Mouse (Mus musculus) lung, adult 18-20 months (tissue): ENCODE data around the gene Nt5e.

Experiments
- DNase-seq, 2 experiments: peaks; one replicate each; pipeline ENCODE4 v3.0.0; 2022; ENCODE audit warnings: mixed read lengths in 2 of 2

Gene Nt5e

DNA sequence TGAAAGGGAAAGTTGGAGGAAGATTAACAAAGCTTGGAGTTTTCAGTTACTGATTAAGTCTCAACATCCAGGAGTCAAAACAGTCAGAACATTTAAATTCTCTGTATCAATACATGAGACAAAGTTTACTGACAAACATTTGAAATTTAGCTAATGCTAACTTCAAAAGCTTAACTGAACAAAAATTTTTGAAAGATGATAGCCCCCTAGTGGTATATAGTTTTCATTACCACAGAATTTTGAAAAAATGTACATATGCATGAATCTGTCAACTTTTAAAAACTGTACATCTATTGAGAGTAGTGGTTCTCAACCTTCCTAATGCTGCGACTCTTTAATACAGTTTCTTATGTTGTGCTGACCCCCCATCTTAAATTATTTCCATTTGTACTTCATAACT is 71.5 kb downstream of the Nt5e start:
- no peak for DNase-seq

DNA sequence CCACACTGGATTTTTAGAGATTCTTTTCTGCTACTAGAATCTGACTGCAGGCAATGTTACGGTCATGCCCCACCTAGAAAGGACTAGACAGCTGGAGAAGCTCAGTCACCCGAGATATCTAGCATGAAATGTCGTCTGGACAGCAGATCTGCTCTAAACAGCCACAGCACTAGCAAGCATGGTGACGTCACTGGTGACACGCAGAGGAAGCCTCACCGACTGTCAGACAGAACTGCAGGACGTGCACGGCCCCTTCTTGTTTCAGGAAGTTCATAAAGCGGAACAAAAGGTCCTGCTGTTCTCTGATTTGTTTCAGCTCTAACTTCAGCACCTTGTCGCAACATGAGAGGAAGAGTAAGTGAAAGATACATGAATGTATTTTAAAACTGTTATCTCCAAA is 77.1 kb downstream of the Nt5e start:
- peak; percentile 37 to 43 for DNase-seq

DNA sequence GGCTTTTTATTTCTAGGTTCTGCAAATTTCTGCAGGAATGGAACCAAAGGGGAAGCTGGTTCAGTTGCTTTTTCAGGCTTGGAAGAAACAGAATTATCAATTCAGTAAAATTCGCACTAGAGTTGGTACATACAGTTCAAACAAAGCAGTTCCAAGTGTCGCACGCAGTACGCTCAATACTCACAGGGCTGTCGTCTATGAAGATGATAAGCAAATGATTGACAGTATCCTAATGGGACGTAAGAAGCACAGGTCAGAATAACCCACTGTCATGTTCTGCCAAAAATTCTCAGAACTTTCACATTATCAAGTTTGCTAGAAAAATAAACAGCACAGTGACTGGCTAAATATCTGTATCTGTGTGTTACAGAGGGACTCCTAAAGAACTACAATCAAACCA is 77.5 kb downstream of the Nt5e start:
- DNase-seq: no peak

DNA sequence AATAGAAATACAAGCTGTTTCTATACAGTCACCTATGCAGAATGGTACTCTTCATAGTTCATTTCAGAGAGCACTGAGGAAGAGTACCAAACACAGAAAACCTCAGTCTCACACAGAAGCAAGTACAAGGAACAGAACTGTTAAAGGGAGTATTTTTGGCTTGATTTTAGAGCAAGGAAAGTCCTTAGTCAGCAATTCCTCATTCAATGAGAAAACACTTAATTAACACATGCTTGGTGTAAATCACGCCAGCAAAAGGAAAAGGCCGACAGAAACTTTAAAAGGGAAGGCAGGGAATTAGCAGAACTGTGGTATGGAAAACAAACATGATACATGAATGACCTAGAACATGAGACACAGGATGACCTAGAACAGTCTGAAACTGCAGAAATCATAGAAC is 83.0 kb downstream of the Nt5e start:
- no peak for DNase-seq

DNA sequence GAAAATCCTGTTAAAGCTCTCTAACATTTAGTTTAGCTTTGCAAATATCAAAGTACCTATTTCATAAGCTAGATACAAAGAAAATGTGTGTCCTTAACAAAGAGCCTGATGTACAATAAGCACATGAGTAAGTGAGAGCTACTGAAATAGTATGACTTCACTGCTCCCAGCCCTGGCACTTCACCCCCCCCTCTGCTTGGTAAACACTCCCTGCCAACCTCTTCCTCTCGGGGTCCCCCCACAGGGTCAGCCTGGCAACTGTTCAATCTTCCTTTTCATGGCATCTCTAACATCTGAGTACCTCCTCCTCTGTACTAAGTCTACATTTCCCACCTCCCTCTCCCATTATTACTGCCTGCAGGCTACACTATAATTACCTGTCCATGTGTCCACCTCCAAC is 89.8 kb downstream of the Nt5e start:
- no peak for DNase-seq
